Mouse (Mus musculus) 3T3-L1 (cell line): ENCODE data around the gene Gm39115.
A peak's percentile ranks its signal among the peaks of the same experiment; 100 is the strongest.
"Not testable (repeated sequence)": the region's sequence is repeated elsewhere in the genome, so short reads cannot be mapped to it uniquely, and the experiment has no call there.

Experiments used
- DNase-seq: peaks from one replicate; pipeline ENCODE4 v3.0.0-alpha.2; 2015; ENCODE audit warnings: low read depth, low spot score

Gene Gm39115

DNA sequence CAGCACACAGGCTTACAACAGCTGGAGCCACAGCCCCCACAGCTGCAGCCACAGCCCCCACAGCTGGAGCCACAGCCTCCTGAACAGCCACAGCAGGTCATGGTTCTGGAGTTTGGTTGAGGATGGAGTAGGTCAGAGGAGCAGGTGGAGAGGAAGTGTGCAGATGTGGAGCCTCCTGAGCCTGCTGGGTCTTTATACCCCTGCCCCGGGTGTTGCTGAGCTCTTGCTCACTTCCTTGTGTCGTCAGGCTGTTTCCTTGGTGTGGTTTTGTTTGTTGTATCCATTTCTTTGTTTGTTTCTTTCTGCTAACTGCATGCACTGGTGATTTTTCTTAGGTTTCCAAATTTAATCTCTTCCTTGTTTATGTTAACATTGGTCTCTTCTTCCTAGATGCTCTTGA, at the start of gene Gm39115:
TSS of gene Gm39115 (minus strand) at position 101 of the 400 bp plus-strand sequence.
- DNase-seq = not testable (repeated sequence)

DNA sequence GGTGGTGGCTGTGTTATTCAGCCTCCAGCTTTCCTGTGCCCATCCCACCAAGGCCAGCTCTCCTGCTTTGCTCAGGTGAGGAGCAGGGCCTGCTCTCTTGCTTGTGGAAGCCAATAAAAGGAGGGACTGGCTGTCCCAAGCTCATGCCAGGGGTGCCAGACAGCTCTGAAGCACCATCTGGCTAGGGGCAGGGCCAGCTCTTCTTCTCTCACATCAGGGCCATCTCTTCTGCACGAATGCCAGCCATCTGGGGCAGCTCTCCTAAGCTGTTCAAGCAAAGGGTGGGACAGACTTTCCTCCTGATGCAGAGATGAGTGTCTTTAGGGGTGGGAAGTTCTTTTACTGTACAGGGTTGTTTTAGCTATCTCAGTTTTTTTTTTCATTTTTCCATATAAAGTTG, 45.2 kb upstream of the Gm39115 start:
- DNase-seq = no peak

DNA sequence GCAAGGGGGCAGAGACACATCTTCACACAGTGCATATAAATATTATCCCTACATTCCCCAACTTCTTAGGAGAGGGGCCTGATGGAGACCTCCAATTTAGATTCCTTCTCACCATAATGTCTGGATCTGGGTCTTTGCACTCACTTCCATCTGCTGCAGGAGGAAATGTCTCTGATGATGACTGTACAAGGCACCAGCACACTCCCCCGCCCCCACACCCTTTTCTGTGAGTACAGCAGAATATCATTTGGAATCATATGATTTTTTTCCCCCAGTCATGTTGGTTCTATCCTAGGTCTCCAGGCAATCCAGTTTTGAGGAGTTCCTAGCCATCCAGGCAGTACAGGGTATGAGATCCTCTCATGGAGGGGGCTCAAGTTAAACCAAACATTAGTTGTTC, 42.9 kb upstream of the Gm39115 start:
- no peak for DNase-seq

DNA sequence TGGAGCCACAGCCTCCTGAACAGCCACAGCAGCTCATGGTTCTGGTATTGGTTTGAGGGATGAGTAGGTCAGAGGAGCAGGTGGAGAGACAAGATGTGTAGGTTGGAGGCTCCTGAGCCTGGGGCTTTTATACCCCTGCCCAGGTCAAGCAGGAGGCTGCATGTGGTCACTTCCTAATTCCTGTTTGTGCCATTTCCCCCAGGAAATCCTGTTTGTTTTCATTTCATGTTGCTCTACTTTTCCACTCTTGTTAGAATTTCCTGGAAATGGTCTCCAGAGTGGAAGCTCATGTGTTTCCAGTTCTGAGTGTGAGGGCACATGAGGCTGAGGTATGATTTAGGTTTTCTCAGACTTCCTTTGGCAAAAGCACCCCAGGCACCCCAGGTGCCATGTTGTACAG, 40.1 kb upstream of the Gm39115 start, which contains the start of gene Krtap5-2:
TSS of gene Krtap5-2 (minus strand) at position 101 of the 400 bp plus-strand sequence.
- not testable (repeated sequence) for DNase-seq

DNA sequence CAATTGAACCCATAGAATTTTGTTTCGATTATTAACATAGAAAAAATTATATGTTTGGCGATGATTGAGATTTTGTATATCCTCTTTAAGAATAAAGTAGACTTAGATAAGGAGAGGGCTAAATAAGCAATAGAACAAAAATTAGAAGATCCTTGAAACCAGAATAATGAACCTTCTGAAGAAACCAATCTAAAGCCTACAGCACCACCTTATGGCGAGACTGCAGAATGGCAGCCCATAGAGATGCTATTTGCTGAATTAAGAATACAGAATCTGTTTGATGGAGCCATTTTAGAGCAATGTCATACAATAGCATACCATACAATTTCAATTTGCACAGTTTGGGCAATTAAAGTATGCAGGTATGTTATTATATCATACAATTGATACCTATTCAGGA, 34.0 kb upstream of the Gm39115 start:
- peak; percentile 62 for DNase-seq

DNA sequence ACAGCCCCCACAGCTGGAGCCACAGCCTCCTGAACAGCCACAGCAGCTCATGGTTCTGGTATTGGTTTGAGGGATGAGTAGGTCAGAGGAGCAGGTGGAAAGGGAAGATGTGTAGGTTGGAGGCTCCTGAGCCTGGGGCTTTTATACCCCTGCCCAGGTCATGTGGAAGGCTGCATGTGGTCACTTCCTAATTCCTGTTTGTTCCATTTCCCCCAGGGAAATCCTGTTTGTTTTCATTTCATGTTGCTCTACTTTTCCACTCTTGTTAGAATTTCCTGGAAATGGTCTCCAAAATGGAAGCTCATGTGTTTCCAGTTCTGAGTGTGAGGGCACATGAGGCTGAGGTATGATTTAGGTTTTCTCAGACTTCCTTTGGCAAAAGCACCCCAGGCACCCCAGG, 29.8 kb upstream of the Gm39115 start, which contains the start of gene Gm4553:
TSS of gene Gm4553 (minus strand) at position 101 of the 400 bp plus-strand sequence.
- not testable (repeated sequence) for DNase-seq

DNA sequence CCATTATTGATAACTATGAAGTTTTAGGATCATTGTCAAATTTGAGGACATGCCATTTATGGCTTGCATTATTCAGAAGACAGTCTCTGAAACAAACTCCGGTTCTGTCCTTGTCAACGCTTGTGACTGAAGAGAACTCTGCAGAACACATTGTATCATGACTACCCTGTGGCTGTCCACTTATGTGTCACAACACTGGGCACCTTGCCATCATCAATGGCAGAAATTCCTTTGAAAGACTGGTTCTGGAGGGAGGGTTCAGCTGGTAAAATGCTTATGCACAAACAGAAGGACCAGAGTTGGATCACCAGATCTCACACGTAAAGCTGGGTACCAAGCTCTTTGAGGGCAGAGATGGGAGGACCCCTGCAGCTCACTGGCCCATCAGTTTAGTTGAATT, 23.5 kb upstream of the Gm39115 start:
- DNase-seq = no peak

DNA sequence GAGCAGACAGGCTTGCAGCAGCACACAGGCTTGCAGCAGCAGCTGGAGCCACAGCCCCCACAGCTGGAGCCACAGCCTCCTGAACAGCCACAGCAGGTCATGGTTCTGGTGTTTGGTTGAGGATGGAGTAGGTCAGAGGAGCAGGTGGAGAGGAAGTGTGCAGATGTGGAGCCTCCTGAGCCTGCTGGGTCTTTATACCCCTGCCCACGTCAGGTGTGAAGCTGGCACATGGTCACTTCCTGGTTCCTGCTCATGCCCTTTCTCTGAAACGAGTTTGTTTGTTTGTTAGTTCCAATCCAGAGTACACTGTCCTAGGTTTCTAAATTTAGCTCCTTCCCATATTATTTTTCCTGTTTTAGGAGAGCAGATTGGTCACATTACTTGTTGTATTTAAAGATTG, 21.2 kb upstream of the Gm39115 start, which contains the start of gene Gm29735:
TSS of gene Gm29735 (minus strand) at position 101 of the 400 bp plus-strand sequence.
- DNase-seq = not testable (repeated sequence)

DNA sequence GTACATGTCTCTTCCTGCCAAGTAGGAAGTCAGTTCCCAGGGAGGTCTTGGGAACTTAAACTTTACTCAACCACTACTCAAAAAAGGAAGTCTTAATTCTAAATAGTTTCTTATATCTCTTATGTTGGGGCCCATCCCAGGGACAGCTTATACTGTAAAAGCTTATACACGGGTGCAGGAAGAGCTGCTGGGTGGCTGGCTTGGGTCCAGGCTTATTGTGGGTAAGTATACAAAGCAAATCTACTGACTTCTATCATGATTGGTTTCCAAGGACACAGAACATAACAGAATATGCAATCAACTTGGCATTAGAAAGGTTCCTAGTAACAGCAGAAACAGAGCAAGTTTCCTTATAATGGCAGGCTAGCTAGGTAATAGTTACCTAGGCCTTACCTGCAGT, 19.5 kb upstream of the Gm39115 start:
- no peak for DNase-seq

DNA sequence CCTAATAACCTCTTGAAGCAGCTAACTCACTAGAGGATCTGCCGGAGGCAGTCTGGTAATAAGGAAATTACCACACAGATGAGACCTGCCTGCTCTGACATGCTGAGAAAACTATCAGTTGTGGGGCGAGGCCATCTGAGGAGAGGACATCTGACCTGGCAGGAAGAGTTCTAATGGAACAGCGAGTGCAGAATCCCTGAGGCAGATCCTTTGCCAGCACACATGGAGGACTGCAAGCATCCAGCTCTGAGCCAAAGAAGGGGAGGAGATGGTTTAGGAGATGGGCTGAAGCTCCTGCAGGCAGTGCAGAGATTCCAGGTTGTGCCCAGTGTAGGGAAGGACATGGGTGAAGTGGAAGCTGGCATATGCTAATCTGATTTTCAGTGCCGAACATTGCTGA, 16.4 kb upstream of the Gm39115 start:
- DNase-seq = no peak

DNA sequence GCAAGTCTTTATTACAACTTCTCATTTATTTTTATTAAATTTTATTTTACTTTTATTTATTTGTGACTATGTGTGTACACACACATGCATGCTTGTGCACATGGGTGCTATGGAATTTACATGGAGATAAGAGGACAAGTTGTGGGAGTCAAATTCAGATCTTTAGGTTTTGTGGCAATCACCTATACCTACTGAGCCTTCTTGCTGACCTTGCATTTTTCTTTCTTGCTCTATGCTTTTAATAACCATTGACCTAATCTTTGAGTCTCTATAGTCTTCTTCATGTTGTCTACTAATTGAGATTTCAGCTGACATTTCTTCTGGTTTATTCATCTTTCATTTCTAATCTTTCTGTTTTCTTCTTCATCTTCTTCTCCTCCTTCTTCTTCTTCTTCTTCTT, 12.8 kb upstream of the Gm39115 start:
- DNase-seq = no peak

DNA sequence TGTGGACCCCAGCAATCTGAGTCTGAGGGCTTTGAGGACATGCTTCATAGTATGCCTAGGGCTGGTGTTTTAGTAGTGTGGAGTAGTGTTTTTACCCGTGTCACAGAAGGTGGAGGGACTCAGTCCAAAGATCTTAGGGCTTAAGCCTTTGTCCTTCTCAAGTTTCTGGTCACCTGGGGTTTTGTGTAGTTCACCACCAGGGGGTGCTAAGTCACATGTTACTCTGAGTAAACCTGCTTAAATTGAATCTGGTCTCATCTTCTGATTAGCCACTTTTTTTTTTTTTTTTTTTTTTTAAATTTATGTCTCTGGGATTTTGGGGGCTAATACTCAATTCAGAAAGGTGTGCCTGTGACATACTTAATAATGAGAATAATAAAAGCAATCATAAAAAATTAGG, 10.2 kb upstream of the Gm39115 start:
- DNase-seq = peak; percentile 71

DNA sequence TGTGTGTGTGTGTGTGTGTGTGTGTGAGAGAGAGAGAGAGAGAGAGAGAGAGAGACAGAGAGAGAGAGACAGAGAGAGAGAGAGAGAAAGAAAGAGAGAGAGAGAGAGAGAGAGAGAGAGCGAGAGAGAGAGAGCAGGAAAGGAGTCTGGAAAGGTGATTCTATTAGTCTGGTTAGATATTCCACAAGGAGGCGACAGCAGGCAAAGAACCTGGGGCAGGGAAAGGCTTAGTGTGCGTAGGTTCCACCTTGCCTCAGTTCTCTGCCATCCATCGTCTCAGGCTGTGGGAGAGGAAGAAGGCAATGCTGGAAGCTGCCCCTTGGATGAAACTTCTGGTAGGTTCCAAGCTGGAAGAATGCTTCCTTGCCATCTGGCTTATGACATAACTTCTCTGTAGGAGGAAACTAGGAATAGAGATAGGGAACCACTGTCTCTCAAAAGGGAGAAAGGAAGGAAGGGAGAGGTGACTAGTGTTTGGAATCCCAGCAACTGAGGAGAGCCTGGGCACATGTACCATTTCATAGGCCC, 9.6 kb upstream of the Gm39115 start:
- no peak for DNase-seq

DNA sequence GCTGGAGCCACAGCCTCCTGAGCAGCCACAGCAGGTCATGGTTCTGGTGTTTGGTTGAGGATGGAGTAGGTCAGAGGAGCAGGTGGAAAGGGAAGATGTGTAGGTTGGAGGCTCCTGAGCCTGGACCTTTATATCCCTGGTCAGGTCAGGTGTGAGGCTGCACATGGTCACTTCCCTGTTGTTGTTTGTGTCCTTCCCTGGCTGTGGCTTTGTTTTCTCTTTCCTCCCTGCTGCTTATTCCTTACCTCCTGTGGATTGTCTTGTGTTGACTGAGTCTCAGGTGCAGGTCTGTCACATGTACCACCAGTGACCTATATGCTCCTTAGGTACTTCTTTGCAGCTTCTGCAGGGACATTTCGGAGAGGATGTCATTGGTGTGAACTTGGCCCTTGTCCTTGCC, 8.7 kb upstream of the Gm39115 start, which contains the start of gene Gm45337:
TSS of gene Gm45337 (minus strand) at position 101 of the 400 bp plus-strand sequence.
- no peak for DNase-seq

DNA sequence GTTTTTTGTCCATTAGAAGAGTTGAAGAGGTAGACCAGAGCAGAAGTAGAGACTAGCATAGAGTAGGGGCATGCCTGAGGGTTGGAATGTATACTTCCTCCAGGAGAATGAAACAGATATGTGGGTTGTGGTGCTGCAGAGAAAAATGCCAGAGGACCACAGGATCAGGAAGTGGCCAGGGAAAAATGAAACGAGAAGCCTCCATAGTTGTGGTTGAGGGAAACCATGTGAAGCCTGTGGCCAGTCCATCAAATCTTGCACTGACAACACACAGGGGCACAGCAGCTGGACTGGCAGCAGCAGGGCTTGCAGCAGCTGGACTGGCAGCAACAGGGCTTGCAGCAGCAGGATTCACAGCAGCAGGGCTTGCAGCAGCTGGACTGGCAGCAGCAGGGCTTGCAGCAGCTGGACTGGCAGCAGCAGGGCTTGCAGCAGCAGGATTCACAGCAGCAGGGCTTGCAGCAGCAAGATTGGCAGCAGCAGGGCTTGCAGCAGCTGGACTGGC, 7.7 kb upstream of the Gm39115 start:
- peak; percentile 79 for DNase-seq

DNA sequence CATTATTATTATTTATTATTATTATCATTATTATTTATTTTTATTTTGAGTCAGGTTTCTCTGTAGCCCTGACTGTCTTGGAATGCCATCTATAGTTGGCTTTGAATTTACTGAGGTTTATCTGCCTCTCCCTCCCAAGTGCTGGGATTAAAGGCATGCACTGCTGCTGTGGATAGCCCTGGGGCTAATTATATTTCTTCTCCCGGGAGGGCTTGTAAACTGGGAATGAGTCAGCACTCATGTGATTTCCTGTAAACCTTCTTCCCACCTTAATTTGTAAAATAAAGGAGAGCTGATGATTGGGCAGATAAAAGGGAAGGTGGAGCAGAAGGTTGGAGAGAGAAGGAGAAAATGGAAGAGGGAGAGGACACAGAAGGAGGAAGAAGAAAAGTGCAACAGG, 4.9 kb upstream of the Gm39115 start:
- DNase-seq = peak; percentile 71

DNA sequence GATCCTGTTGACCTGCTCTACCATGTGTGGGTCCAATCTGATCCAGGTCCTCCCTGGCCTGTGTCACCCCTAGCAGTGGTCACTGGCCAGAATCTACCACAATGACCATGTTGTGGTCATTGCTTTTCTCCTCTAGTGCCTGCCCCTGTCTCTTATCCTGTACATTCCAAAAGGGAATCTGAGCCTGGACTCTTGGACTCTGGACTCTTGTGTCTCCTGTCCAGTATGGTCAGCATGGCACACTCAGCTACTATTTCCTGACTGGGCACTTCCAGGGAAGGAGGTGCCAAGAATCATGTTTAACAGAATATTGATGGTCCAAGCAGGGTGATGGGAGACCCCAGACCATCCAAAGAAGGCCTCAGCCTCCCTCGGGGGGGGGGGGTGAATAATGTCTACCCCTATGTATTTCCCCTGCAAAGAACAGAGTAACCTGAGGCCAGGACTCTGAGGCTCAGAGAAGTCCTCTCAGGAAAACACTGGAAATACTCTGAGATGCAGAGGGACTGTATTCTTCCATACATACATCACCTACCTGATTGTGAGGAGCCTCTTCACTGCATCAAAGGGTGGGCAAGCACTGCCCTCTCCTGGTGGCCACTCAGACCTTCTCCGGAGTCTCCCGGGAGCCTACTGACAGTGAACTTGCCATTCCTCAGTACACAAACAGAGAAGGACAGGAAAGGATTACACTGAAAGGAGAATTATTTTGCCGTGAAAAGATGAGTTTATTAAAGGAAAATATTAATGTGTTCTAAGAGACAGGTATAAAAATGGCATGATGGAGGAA, 1.4 kb downstream of the Gm39115 start:
- peak; percentile 40 for DNase-seq

DNA sequence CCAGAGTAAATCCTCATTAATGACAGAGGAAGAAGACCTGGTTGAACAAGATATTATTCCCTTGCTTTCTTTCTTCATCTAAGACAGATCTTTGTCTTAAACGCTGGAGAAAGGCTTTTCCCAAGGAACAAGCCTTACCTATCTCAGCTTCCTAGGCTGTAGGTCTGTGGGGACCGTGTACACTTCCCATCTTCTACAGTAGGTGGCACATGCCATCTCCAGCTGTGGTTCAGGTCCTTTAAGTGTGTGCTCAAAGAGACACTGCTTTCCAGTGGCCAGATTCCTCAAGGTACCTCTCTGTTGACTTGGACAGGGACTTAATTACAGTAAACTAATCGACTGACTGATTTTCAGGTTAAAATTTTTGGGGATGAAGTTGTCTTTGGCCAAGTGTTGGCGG, 7.0 kb downstream of the Gm39115 start:
- DNase-seq = peak; percentile 18

DNA sequence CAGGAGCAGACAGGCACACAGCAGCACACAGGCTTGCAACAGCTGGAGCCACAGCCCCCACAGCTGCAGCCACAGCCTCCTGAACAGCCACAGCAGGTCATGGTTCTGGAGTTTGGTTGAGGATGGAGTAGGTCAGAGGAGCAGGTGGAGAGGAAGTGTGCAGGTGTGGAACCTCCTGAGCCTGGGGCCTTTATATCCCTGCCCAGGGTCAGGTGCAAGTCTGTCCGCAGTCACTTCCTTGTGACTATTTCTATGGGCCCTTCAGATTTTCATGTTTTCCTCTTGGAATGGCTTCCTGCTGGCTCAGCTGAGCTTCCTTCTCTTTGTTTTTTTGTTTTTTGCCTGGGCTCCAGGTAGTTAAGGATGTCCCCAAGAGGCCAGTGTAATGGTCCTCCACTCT, 15.2 kb downstream of the Gm39115 start, which contains the start of gene Gm45618:
TSS of gene Gm45618 (minus strand) at position 101 of the 400 bp plus-strand sequence.
- DNase-seq = not testable (repeated sequence)

DNA sequence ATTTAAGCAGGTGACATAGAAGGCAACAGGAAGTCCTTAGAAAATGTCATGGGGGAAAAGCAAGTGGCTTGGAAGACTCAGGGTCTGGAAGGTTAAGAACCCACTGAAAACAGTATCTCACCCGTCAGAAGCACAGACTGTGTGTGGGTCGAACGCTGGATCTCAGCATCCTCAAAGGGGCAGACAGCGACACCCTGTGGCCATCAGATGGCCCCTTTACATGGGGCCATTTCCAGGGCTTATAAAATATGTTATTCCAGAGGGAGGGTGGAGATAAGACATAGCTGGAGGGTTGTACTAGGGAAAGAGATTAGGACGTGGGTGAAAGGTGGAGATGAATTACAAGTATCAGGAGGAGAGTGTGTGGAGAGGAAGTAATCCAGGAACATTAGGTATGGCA, 16.2 kb downstream of the Gm39115 start:
- DNase-seq = peak; percentile 49

DNA sequence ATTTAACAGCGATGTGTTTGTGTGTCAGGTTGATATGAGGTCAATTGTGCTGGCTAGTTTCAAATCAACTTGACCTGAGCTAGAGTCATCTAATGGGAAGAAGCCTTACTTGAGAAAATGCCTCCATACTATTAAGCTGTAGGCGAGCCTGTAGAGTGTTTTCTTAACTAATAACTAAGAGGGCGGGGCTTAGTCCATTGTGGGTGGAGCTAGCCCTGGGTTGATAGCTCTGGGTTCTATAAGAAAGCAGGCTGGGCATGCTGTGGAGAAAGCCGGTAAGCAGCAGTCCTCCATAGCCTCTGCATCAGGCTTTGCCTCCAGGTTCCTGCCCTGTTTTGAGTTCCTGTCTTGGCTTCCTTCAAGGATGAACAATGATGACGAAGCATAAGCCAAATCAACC, 31.1 kb downstream of the Gm39115 start:
- peak; percentile 33 for DNase-seq

DNA sequence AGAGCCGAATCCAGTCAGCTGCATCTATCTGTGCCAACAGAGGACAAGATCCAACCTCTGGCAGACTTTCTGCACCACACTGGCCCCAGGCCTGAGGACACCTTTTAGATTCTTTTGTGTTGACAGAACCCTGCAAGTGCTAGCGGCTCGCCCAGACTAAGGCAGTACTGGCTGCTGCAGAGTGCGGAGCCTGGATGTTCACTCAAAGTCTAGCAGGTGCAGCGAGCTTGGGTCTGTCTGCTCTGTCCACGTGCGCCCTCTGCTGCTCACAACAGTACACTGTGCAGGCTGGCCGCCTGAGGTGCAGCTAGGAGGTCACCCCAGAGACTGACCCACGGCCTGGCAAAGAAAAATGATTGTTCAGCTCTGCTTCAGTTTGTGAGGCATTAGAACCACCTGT, 38.1 kb downstream of the Gm39115 start:
- DNase-seq = peak; percentile 79

DNA sequence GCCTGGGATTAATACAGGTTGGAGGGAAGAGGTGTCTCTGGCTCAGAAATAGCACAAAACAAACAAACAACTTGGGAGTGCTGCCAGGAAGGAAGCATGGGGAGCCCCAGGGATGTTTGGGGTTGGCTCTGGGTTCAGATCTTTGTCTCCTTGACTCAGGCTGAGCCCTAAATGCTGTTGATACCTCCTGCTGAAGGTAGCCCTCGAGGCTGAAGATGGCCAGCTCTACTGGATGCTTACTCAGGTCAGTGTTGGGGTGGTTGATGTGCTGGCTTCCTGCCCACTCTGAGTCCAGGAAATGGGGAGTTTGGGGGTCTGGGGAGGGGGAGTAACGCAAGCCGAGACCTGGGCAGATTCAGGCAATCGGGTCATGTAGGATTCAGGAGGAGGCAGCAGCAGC, 39.1 kb downstream of the Gm39115 start:
- DNase-seq = no peak
